Mouse (Mus musculus): ENCODE data around the gene Zfp691.
A peak's percentile ranks its signal among the peaks of the same experiment; 100 is the strongest.

Gene Zfp691

GRCm38 (mm10) chr4:119167663-119168062 lies 6.3 kb downstream of the Zfp691 start:
- DNase-seq (ENCODE audit: low spot score in 2 of 2), result peak; percentile 83 to 88

- DNase-seq (ENCODE audit: low spot score in 2 of 2), result no peak
Observed at GRCm38 (mm10) chr4:119167068-119167467, 6.9 kb downstream of the Zfp691 start.

GRCm38 (mm10) chr4:119165916-119166315 lies 8.1 kb downstream of the Zfp691 start:
- no peak for DNase-seq (ENCODE audit: low spot score in 2 of 2)

GRCm38 (mm10) chr4:119162990-119163389 lies 11.0 kb downstream of the Zfp691 start:
- no peak for DNase-seq (ENCODE audit: low spot score in 2 of 2)

- no peak for DNase-seq (ENCODE audit: low spot score in 2 of 2)
Observed at GRCm38 (mm10) chr4:119161358-119161757, 12.6 kb downstream of the Zfp691 start.

GRCm38 (mm10) chr4:119157891-119158290 lies 16.1 kb downstream of the Zfp691 start:
- DNase-seq (ENCODE audit: low spot score in 2 of 2), result no peak

- DNase-seq (ENCODE audit: low spot score in 2 of 2), result peak in 1 of 2 experiments; percentile 49
Observed at GRCm38 (mm10) chr4:119157186-119157585, 16.8 kb downstream of the Zfp691 start.

- no peak for DNase-seq (ENCODE audit: low spot score in 2 of 2)
Observed at GRCm38 (mm10) chr4:119148741-119149140, 25.3 kb downstream of the Zfp691 start.

- no peak for DNase-seq (ENCODE audit: low spot score in 2 of 2)
Observed at GRCm38 (mm10) chr4:119147347-119147746, 26.6 kb downstream of the Zfp691 start.

GRCm38 (mm10) chr4:119146816-119147215 lies 27.2 kb downstream of the Zfp691 start:
- no peak for DNase-seq (ENCODE audit: low spot score in 2 of 2)

GRCm38 (mm10) chr4:119142230-119142871 lies 31.6 kb downstream of the Zfp691 start:
- DNase-seq (ENCODE audit: low spot score in 2 of 2), result no peak

- DNase-seq (ENCODE audit: low spot score in 2 of 2), result no peak
Observed at GRCm38 (mm10) chr4:119141191-119141590, 32.8 kb downstream of the Zfp691 start.

- no peak for DNase-seq (ENCODE audit: low spot score in 2 of 2)
Observed at GRCm38 (mm10) chr4:119140126-119140525, 33.9 kb downstream of the Zfp691 start.

- DNase-seq (ENCODE audit: low spot score in 2 of 2), result no peak
Observed at GRCm38 (mm10) chr4:119138776-119139175, 35.2 kb downstream of the Zfp691 start.

GRCm38 (mm10) chr4:119138171-119138570 lies 35.8 kb downstream of the Zfp691 start:
- DNase-seq (ENCODE audit: low spot score in 2 of 2), result peak in 1 of 2 experiments; percentile 36

GRCm38 (mm10) chr4:119137313-119137712 lies 36.7 kb downstream of the Zfp691 start:
- DNase-seq (ENCODE audit: low spot score in 2 of 2), result no peak

GRCm38 (mm10) chr4:119133860-119134259 lies 40.1 kb downstream of the Zfp691 start:
- DNase-seq (ENCODE audit: low spot score in 2 of 2), result no peak

- DNase-seq (ENCODE audit: low spot score in 2 of 2), result no peak
Observed at GRCm38 (mm10) chr4:119133306-119133705, 40.7 kb downstream of the Zfp691 start.

GRCm38 (mm10) chr4:119131189-119131910 lies 42.6 kb downstream of the Zfp691 start:
- no peak for DNase-seq (ENCODE audit: low spot score in 2 of 2)

- DNase-seq (ENCODE audit: low spot score in 2 of 2), result no peak
Observed at GRCm38 (mm10) chr4:119129096-119129495, 44.9 kb downstream of the Zfp691 start.

- DNase-seq (ENCODE audit: low spot score in 2 of 2), result no peak
Observed at GRCm38 (mm10) chr4:119128547-119128946, 45.4 kb downstream of the Zfp691 start.

GRCm38 (mm10) chr4:119127229-119127628 lies 46.8 kb downstream of the Zfp691 start:
- DNase-seq (ENCODE audit: low spot score in 2 of 2), result no peak

GRCm38 (mm10) chr4:119125577-119126270 lies 48.3 kb downstream of the Zfp691 start:
- no peak for DNase-seq (ENCODE audit: low spot score in 2 of 2)
